Mouse (Mus musculus) CH12.LX (cell line): ENCODE measurements around the gene Shbg. TPM values are rescaled to one million over a fixed set of nuclear protein-coding genes. Genes with fewer than 3 reads are reported as not detected.

Experiments used
- DNase-seq: peaks from one replicate; pipeline ENCODE4 v3.0.0-alpha.2; 2013; ENCODE audit errors: extremely low read depth
- H3K27ac ChIP-seq: 2 replicates; pipeline ENCODE4 v1.5.1; 2012; ENCODE audit warnings: low read depth, mild to moderate bottlenecking, control low read depth, moderate library complexity; ENCODE audit not compliant: insufficient read depth
- H3K27me3 ChIP-seq: replicated peaks from 2 replicates; pipeline ENCODE3; 2012; ENCODE audit warnings: inconsistent platforms
- H3K36me3 ChIP-seq, 2 experiments: replicated peaks in 1 of 2; 2 replicates each; pipeline versions ENCODE3 to v1.6.1; 2012; ENCODE audit warnings: inconsistent platforms in 1 of 2, low read length in 1 of 2, mild to moderate bottlenecking in 1 of 2, mixed read lengths in 1 of 2, moderate library complexity in 1 of 2; ENCODE audit not compliant: control insufficient read depth in 1 of 2, insufficient read depth in 1 of 2
- H3K4me1 ChIP-seq, 2 experiments: 2 replicates each; pipeline ENCODE4 v1.6.1; 2012; ENCODE audit warnings: inconsistent platforms in 1 of 2, moderate library complexity in 1 of 2; ENCODE audit not compliant: insufficient read depth in 2 of 2, control insufficient read depth in 1 of 2
- H3K4me2 ChIP-seq: 2 replicates; pipeline ENCODE4 v1.6.1; 2012; ENCODE audit warnings: low read depth, mild to moderate bottlenecking, control low read depth; ENCODE audit not compliant: poor library complexity, insufficient read depth, severe bottlenecking
- H3K4me3 ChIP-seq, 3 experiments: fragments of 150-350 bp in 1 of 3; sonication (generic) in 1 of 3; replicated peaks in 1 of 3; 2 replicates each; pipeline versions ENCODE3 to v1.5.1; 2011 to 2012; ENCODE audit warnings: low read depth in 2 of 3, low read length in 2 of 3, mild to moderate bottlenecking in 2 of 3, moderate library complexity in 2 of 3, control low read depth in 1 of 3, improper control_type of control experiment in 1 of 3, inconsistent platforms in 1 of 3, mixed read lengths in 1 of 3; ENCODE audit not compliant: poor library complexity in 1 of 3
- H3K79me2 ChIP-seq: replicated peaks from 2 replicates; pipeline ENCODE4 v1.6.1; 2012; ENCODE audit warnings: mild to moderate bottlenecking, moderate library complexity; ENCODE audit not compliant: control insufficient read depth, poor library complexity, insufficient read depth, severe bottlenecking; ENCODE audit errors: extremely low read depth
- H3K9ac ChIP-seq: 2 replicates; pipeline ENCODE4 v1.6.1; 2012; ENCODE audit warnings: low read depth, mild to moderate bottlenecking, control low read depth, moderate library complexity; ENCODE audit not compliant: insufficient read depth
- H3K9me3 ChIP-seq: replicated peaks from 2 replicates; pipeline ENCODE3; 2012; ENCODE audit warnings: low read length, inconsistent platforms, mixed read lengths
- BHLHE40 ChIP-seq: IDR thresholded peaks from 2 replicates; pipeline ENCODE4 v1.6.1; 2011; ENCODE audit warnings: mild to moderate bottlenecking, low read depth, low read length, improper control_type of control experiment
- CHD1 ChIP-seq: IDR thresholded peaks from 2 replicates; pipeline ENCODE4 v1.6.1; 2012; ENCODE audit warnings: low read depth, low read length, improper control_type of control experiment, inconsistent platforms
- EP300 ChIP-seq: IDR thresholded peaks from 2 replicates; pipeline ENCODE4 v1.6.1; 2011; ENCODE audit warnings: low read length, improper control_type of control experiment
- ETS1 ChIP-seq: conservative IDR thresholded peaks from 2 replicates; pipeline ENCODE4 v1.6.1; 2012; ENCODE audit warnings: low read depth, mild to moderate bottlenecking, inconsistent platforms, low read length, improper control_type of control experiment, moderate library complexity
- HCFC1 ChIP-seq: IDR thresholded peaks from 2 replicates; pipeline ENCODE4 v1.6.1; 2012; ENCODE audit warnings: low read depth, mild to moderate bottlenecking, inconsistent platforms, low read length, improper control_type of control experiment
- JUN ChIP-seq: IDR thresholded peaks from 2 replicates; pipeline ENCODE4 v1.6.1; 2011; ENCODE audit warnings: low read depth, mild to moderate bottlenecking, low read length, improper control_type of control experiment, moderate library complexity; ENCODE audit not compliant: insufficient read depth
- JUND ChIP-seq: conservative IDR thresholded peaks from 2 replicates; pipeline ENCODE4 v1.6.1; 2011; ENCODE audit warnings: low read depth, low read length, improper control_type of control experiment
- KAT2A ChIP-seq: IDR thresholded peaks from 2 replicates; pipeline ENCODE4 v1.6.1; 2012; ENCODE audit warnings: low read length, improper control_type of control experiment, inconsistent platforms; ENCODE audit not compliant: insufficient replicate concordance
- MAFK ChIP-seq: IDR thresholded peaks from 2 replicates; pipeline ENCODE4 v1.6.1; 2011; ENCODE audit warnings: low read length, improper control_type of control experiment; ENCODE audit not compliant: insufficient replicate concordance
- MAX ChIP-seq: IDR thresholded peaks from 2 replicates; pipeline ENCODE4 v1.6.1; 2011; ENCODE audit warnings: low read length, improper control_type of control experiment
- MAZ ChIP-seq: IDR thresholded peaks from 2 replicates; pipeline ENCODE4 v1.6.1; 2012; ENCODE audit warnings: low read depth, mild to moderate bottlenecking, inconsistent platforms, low read length, improper control_type of control experiment, moderate library complexity
- MEF2A ChIP-seq: IDR thresholded peaks from 2 replicates; pipeline ENCODE4 v1.6.1; 2014; ENCODE audit warnings: low read depth, mild to moderate bottlenecking, inconsistent platforms, low read length, improper control_type of control experiment, borderline replicate concordance
- PAX5 ChIP-seq: IDR thresholded peaks from 2 replicates; pipeline ENCODE4 v1.6.1; 2012; ENCODE audit warnings: low read length, inconsistent platforms, mixed read lengths
- POLR2AphosphoS2 ChIP-seq: IDR thresholded peaks from 2 replicates; pipeline ENCODE4 v1.6.1; 2011; ENCODE audit warnings: low read depth, low read length, improper control_type of control experiment
- RAD21 ChIP-seq: IDR thresholded peaks from 2 replicates; pipeline ENCODE4 v1.6.1; 2011; ENCODE audit warnings: low read depth, mild to moderate bottlenecking, low read length, improper control_type of control experiment, moderate library complexity
- RCOR1 ChIP-seq: conservative IDR thresholded peaks from 2 replicates; pipeline ENCODE4 v1.6.1; 2012; ENCODE audit warnings: low read depth, mild to moderate bottlenecking, inconsistent platforms, low read length, improper control_type of control experiment
- SIN3A ChIP-seq: IDR thresholded peaks from 2 replicates; pipeline ENCODE4 v1.6.1; 2012; ENCODE audit warnings: low read length, improper control_type of control experiment, inconsistent platforms
- SMC3 ChIP-seq: IDR thresholded peaks from 2 replicates; pipeline ENCODE4 v1.6.1; 2011; ENCODE audit warnings: low read depth, low read length, improper control_type of control experiment
- TCF12 ChIP-seq: IDR thresholded peaks from 2 replicates; pipeline ENCODE4 v1.6.1; 2014; ENCODE audit warnings: low read depth, mild to moderate bottlenecking, inconsistent platforms, low read length, improper control_type of control experiment
- USF1 ChIP-seq: IDR thresholded peaks from 2 replicates; pipeline ENCODE4 v1.6.1; 2014; ENCODE audit warnings: low read depth, mild to moderate bottlenecking, inconsistent platforms, low read length, improper control_type of control experiment
- USF2 ChIP-seq: conservative IDR thresholded peaks from 2 replicates; pipeline ENCODE4 v1.6.1; 2011; ENCODE audit warnings: low read depth, low read length, improper control_type of control experiment
- ZMIZ1 ChIP-seq: IDR thresholded peaks from 2 replicates; pipeline ENCODE4 v1.6.1; 2012; ENCODE audit warnings: low read depth, mild to moderate bottlenecking, inconsistent platforms, low read length, improper control_type of control experiment
- ZNF384 ChIP-seq: IDR thresholded peaks from 2 replicates; pipeline ENCODE4 v1.6.1; 2012; ENCODE audit warnings: low read depth, low read length, improper control_type of control experiment, inconsistent platforms
- dilution Hi-C: fragments of 300-500 bp; cut with MboI; formaldehyde crosslinking; loops from 2 replicates; pipeline ENCODE4 v1.14.3; 2020; ENCODE audit warnings: low sequenced_read_pairs; ENCODE audit not compliant: extremely low pct_unique_long_range_greater_than_20kb, extremely low pct_ligation_motif_present
- in situ Hi-C: fragments of 300-500 bp; cut with MboI; formaldehyde crosslinking; loops from 3 replicates; pipeline ENCODE4 v1.14.3; 2019; ENCODE audit warnings: low sequenced_read_pairs, low pct_ligation_motif_present, low pct_unique_long_range_greater_than_20kb, mixed read lengths
- polyA plus RNA-seq: library from polyadenylated mRNA; unstranded; fragments of >175 nt; gene quantifications from 2 replicates; pipeline ENCODE4 v1.2.1, GENCODE M21; 2012; ENCODE audit warnings: low read depth; ENCODE audit not compliant: insufficient read length
- total RNA-seq, 2 experiments: library from RNA; depleted of rRNA; stranded (reverse); fragments of 300-350 nt in 1 of 2; fragments of >200 nt in 1 of 2; gene quantifications; 2 replicates each; pipeline ENCODE4 v1.2.3; 2012 to 2014

The Shbg gene
- total RNA-seq (2012; rRNA removed) (not detected in 2 replicates), total RNA-seq (2014; rRNA removed) (not detected in 2 replicates), polyA plus RNA-seq (not detected in 2 replicates)

GRCm38 (mm10) chr11:69617805-69618204, at the start of gene Shbg:
Gene Shbg (minus strand): TSS chr11:69617905.
- Histone ChIP-seq H3K9me3 (no peaks in the 10 kb centered on the region), H3K4me3 (no peak within 1 kb of the TSS)

GRCm38 (mm10) chr11:69666665-69667005, 48.9 kb upstream of the Shbg start:
- peaks cover 50% of the 10 kb centered on the region for H3K79me2 ChIP-seq
- H3K4me1 ChIP-seq = peaks cover 25 to 69% of the 10 kb centered on the region in 2 experiments
- dilution Hi-C loops = no loop called here
- peak overlapping the region; percentile 55; the same call in 1 of the 2 replicates for H3K27ac ChIP-seq
- DNase-seq = no peak
- peaks cover 49 to 64% of the 10 kb centered on the region in 2 experiments for H3K36me3 ChIP-seq
- H3K4me2 ChIP-seq = 0 out of 2 replicates have a peak overlapping the region, but pooled peaks have one; percentile 18
- H3K27me3 ChIP-seq = no peaks in the 10 kb centered on the region
- H3K4me3 ChIP-seq = no peak overlapping the region
- no peaks in the 10 kb centered on the region for H3K9me3 ChIP-seq
- H3K9ac ChIP-seq = no peak overlapping the region
- in situ Hi-C loops = no loop called here
- TF ChIP-seq CHD1 = peak; percentile 3; the same call in 1 of the 2 replicates
- TF ChIP-seq JUND = no peak
- TF ChIP-seq, all 38 proteins: peak for 1

More at GRCm38 (mm10) chr11:69617805-69618204, at the start of gene Shbg:
- no peak for TF ChIP-seq JUND
- TF ChIP-seq USF2 = no peak
- no peak for TF ChIP-seq KAT2A
- TF ChIP-seq MAFK = no peak
- no peak for TF ChIP-seq PAX5
- no peak for TF ChIP-seq JUN
- no peak for TF ChIP-seq SMC3
- no peak for TF ChIP-seq RAD21
- DNase-seq = no peak
- Histone ChIP-seq H3K79me2 (no peaks in the 10 kb centered on the region), H3K4me1 (peaks cover 0 to 11% of the 10 kb centered on the region in 2 experiments; a peak in 3 of 4 replicates), H3K9ac (no peak within 1 kb of the TSS), H3K4me2 (no peak within 1 kb of the TSS), H3K27me3 (peaks cover 75% of the 10 kb centered on the region), H3K27ac (no peak within 1 kb of the TSS), H3K36me3 (no peaks in the 10 kb centered on the region)
- in situ Hi-C loops = loop anchor here (5.0 kb wide), 1 partner anchor 76 kb away; no protein-coding TSS in a partner anchor
- dilution Hi-C loops = no loop called here

GRCm38 (mm10) chr11:69665961-69666664, 48.4 kb upstream of the Shbg start, which contains the start of gene Cd68:
Gene Cd68 (minus strand): TSS chr11:69666153.
- in situ Hi-C loops (no loop called here), dilution Hi-C loops (no loop called here)
- no peaks in the 10 kb centered on the region for H3K27me3 ChIP-seq
- H3K9ac ChIP-seq = peak within 1 kb of the TSS; percentile 6; the same call in 1 of the 2 replicates
- H3K4me2 ChIP-seq = peak within 1 kb of the TSS; percentile 65; the same call in 1 of the 2 replicates
- H3K4me3 ChIP-seq = peak within 1 kb of the TSS; percentile 42 to 70 (median 66)
- H3K27ac ChIP-seq = peak within 1 kb of the TSS; percentile 95
- DNase-seq = peak; percentile 100
- peaks cover 49 to 61% of the 10 kb centered on the region in 2 experiments for H3K36me3 ChIP-seq
- H3K4me1 ChIP-seq = peaks cover 25 to 74% of the 10 kb centered on the region in 2 experiments
- H3K79me2 ChIP-seq = peaks cover 50% of the 10 kb centered on the region
- H3K9me3 ChIP-seq = no peaks in the 10 kb centered on the region
- TF ChIP-seq MAX (peak; percentile 83), ZMIZ1 (peak; percentile 93; the same call in 1 of the 2 replicates), BHLHE40 (peak; percentile 75), USF2 (no peak; the same call in 1 of the 2 replicates), USF1 (peak; percentile 36), MAZ (no peak; the same call in 1 of the 2 replicates), CHD1 (peak; percentile 34; the same call in 1 of the 2 replicates), TCF12 (peak; percentile 57; the same call in 1 of the 2 replicates), SIN3A (peak; percentile 88), MEF2A (peak; percentile 76), ETS1 (0 out of 2 replicates have a peak, but pooled peaks have one; percentile 68), POLR2AphosphoS2 (peak; percentile 100), RCOR1 (peak; percentile 76), EP300 (peak; percentile 83), ZNF384 (peak; percentile 54; the same call in 1 of the 2 replicates), HCFC1 (peak; percentile 57)
